Mouse (Mus musculus) kidney, adult 2 months (tissue): ENCODE results near the gene Reg2. TPM values are rescaled to one million over a fixed set of nuclear protein-coding genes. Genes with fewer than 3 reads are reported as not detected.

Experiments used
- DNase-seq: peaks from one replicate; pipeline ENCODE4 v3.0.0; 2021
- H3K27ac ChIP-seq: fragments of 200-500 bp; 2 replicates; pipeline ENCODE4 v1.5.1; 2012; ENCODE audit warnings: low read depth, low read length, control low read depth, inconsistent platforms; ENCODE audit not compliant: insufficient read depth
- H3K27me3 ChIP-seq: fragments of 200-500 bp; replicated peaks from 2 replicates; pipeline ENCODE4 v1.6.1; 2012; ENCODE audit warnings: mild to moderate bottlenecking, moderate library complexity, low read length, inconsistent platforms; ENCODE audit not compliant: control insufficient read depth, insufficient read depth
- H3K36me3 ChIP-seq: fragments of 200-500 bp; 2 replicates; pipeline ENCODE4 v1.6.1; 2012; ENCODE audit warnings: mild to moderate bottlenecking, moderate library complexity, low read length, inconsistent platforms; ENCODE audit not compliant: control insufficient read depth, insufficient read depth
- H3K4me1 ChIP-seq: fragments of 200-500 bp; 2 replicates; pipeline ENCODE4 v1.6.1; 2011; ENCODE audit warnings: low read length; ENCODE audit not compliant: control insufficient read depth, insufficient read depth
- H3K4me3 ChIP-seq: fragments of 200-500 bp; 2 replicates; pipeline ENCODE4 v1.5.1; 2011; ENCODE audit warnings: mild to moderate bottlenecking, low read depth, low read length, control low read depth; ENCODE audit not compliant: insufficient read depth
- CTCF ChIP-seq: fragments of 200-500 bp; conservative IDR thresholded peaks from 2 replicates; pipeline ENCODE4 v1.5.1; 2011; ENCODE audit warnings: low read depth, mild to moderate bottlenecking, control low read depth, low read length, moderate library complexity, mixed read lengths; ENCODE audit not compliant: insufficient read depth, insufficient read length
- POLR2A ChIP-seq: fragments of 200-500 bp; IDR thresholded peaks from one replicate; pipeline ENCODE4 v1.6.1; 2011; ENCODE audit warnings: low read depth, low read length, control low read depth
- WGBS: fragments of 180-500 bp; shearing (Covaris S2); methylation state at CpG from one replicate; pipeline ENCODE4 v1.1.7; 2018; 5-methylcytosine and 5-hydroxymethylcytosine counted together
- polyA plus RNA-seq: library from polyadenylated mRNA; depleted of rRNA; stranded (reverse); fragments of >200 nt; gene quantifications from 2 replicates; pipeline ENCODE4 v1.2.3, GENCODE M21; 2012; rRNA removed

Reg2 gene
- polyA plus RNA-seq, 1 experiment: not detected

GRCm38 (mm10) chr6:78447202-78447601, 51.8 kb downstream of the Reg2 start:
- H3K27ac ChIP-seq: no peak overlapping the region
- TF ChIP-seq POLR2A: no peak
- no peaks in the 10 kb centered on the region for H3K27me3 ChIP-seq
- H3K36me3 ChIP-seq: no peaks in the 10 kb centered on the region
- WGBS: 39% methylated on average over 1 of the region's 1 CpGs
- no peak overlapping the region for H3K4me3 ChIP-seq
- H3K4me1 ChIP-seq: no peaks in the 10 kb centered on the region
- no peak for DNase-seq

GRCm38 (mm10) chr6:78448409-78448808, 53.0 kb downstream of the Reg2 start:
- H3K36me3 ChIP-seq: no peaks in the 10 kb centered on the region
- no peak overlapping the region for H3K27ac ChIP-seq
- H3K4me3 ChIP-seq: no peak overlapping the region
- no peaks in the 10 kb centered on the region for H3K4me1 ChIP-seq
- DNase-seq: peak; percentile 55
- H3K27me3 ChIP-seq: no peaks in the 10 kb centered on the region
- TF ChIP-seq POLR2A (no peak), CTCF (no peak)

- 94% methylated on average over 2 of the region's 2 CpGs for WGBS
- Histone ChIP-seq H3K27ac (no peak overlapping the region), H3K36me3 (no peaks in the 10 kb centered on the region), H3K4me1 (no peaks in the 10 kb centered on the region), H3K27me3 (no peaks in the 10 kb centered on the region), H3K4me3 (no peak overlapping the region)
- no peak for DNase-seq
- TF ChIP-seq CTCF (no peak), POLR2A (no peak)
These were observed 57.4 kb downstream of the Reg2 start for GRCm38 (mm10) chr6:78452804-78453203.

Other genes with a start within 250 kb of the Reg2 start
- gene Reg3b, start 25.0 kb upstream of the Reg2 start, polyA plus RNA-seq: not detected in 2 replicates
- gene Reg3d, start 16.8 kb upstream of the Reg2 start, polyA plus RNA-seq: not detected in 2 replicates
- not detected in 2 replicates for gene Reg3a, start 14.9 kb upstream of the Reg2 start, polyA plus RNA-seq
- not detected in 2 replicates for gene Reg1, start 27.1 kb downstream of the Reg2 start, polyA plus RNA-seq
- 0.12 TPM in 1 of 2 replicates, not detected in the other for gene Reg3g, start 73.2 kb downstream of the Reg2 start, polyA plus RNA-seq